Mouse (Mus musculus): ENCODE measurements around the gene Grb10.
A peak's percentile ranks its signal among the peaks of the same experiment; 100 is the strongest.

The Grb10 gene

GRCm38 (mm10) chr11:12026638-12027037 is 11.8 kb downstream of the Grb10 start:
- DNase-seq, result peak in 1 of 2 experiments; percentile 42

GRCm38 (mm10) chr11:12025756-12026593 is 12.5 kb downstream of the Grb10 start:
- peak; percentile 80 to 82 for DNase-seq

GRCm38 (mm10) chr11:12025392-12025755 is 13.1 kb downstream of the Grb10 start:
- DNase-seq, result peak in 1 of 2 experiments; percentile 6

GRCm38 (mm10) chr11:12023051-12023450 is 15.4 kb downstream of the Grb10 start:
- peak; percentile 30 to 61 for DNase-seq

GRCm38 (mm10) chr11:12019651-12020050 is 18.8 kb downstream of the Grb10 start:
- DNase-seq, result no peak

- DNase-seq, result no peak
These were observed 19.9 kb downstream of the Grb10 start for GRCm38 (mm10) chr11:12018604-12019003.

GRCm38 (mm10) chr11:12010084-12010483 is 28.4 kb downstream of the Grb10 start:
- DNase-seq, result no peak

GRCm38 (mm10) chr11:12000293-12000910 is 38.1 kb downstream of the Grb10 start:
- no peak for DNase-seq

- DNase-seq, result no peak
These were observed 39.6 kb downstream of the Grb10 start for GRCm38 (mm10) chr11:11998881-11999280.

- DNase-seq, result no peak
These were observed 41.4 kb downstream of the Grb10 start for GRCm38 (mm10) chr11:11997045-11997444.

- DNase-seq, result no peak
These were observed 43.1 kb downstream of the Grb10 start for GRCm38 (mm10) chr11:11995371-11995770.

- DNase-seq, result no peak
These were observed 44.7 kb downstream of the Grb10 start for GRCm38 (mm10) chr11:11993807-11994206.

- DNase-seq, result no peak
These were observed 45.3 kb downstream of the Grb10 start for GRCm38 (mm10) chr11:11993183-11993582.

GRCm38 (mm10) chr11:11989850-11990249 is 48.6 kb downstream of the Grb10 start:
- no peak for DNase-seq

GRCm38 (mm10) chr11:11987233-11987632 is 51.2 kb downstream of the Grb10 start:
- DNase-seq, result no peak

GRCm38 (mm10) chr11:11978611-11979197 is 59.8 kb downstream of the Grb10 start:
- DNase-seq, result no peak

GRCm38 (mm10) chr11:11974591-11975255 is 63.8 kb downstream of the Grb10 start:
- DNase-seq, result peak; percentile 40 to 67

GRCm38 (mm10) chr11:11973366-11974014 is 65.0 kb downstream of the Grb10 start:
- DNase-seq, result peak; percentile 79 to 81

- no peak for DNase-seq
These were observed 65.9 kb downstream of the Grb10 start for GRCm38 (mm10) chr11:11972401-11973110.

GRCm38 (mm10) chr11:11970246-11970645 is 68.2 kb downstream of the Grb10 start:
- DNase-seq, result no peak

- peak in 1 of 2 experiments; percentile 16 for DNase-seq
These were observed 69.7 kb downstream of the Grb10 start for GRCm38 (mm10) chr11:11968830-11969229.

GRCm38 (mm10) chr11:11967519-11967918 is 71.0 kb downstream of the Grb10 start:
- DNase-seq, result no peak

All from kidney, postnatal 25 days (tissue).